Mouse (Mus musculus): ENCODE data around the gene Gdf9. TPM values are rescaled to one million over a fixed set of nuclear protein-coding genes. Genes with fewer than 3 reads are reported as not detected.
A peak's percentile ranks its signal among the peaks of the same experiment; 100 is the strongest.

Gdf9 gene
- polyA plus RNA-seq, 1 experiment from 2014 or later = 1.2 TPM

DNA sequence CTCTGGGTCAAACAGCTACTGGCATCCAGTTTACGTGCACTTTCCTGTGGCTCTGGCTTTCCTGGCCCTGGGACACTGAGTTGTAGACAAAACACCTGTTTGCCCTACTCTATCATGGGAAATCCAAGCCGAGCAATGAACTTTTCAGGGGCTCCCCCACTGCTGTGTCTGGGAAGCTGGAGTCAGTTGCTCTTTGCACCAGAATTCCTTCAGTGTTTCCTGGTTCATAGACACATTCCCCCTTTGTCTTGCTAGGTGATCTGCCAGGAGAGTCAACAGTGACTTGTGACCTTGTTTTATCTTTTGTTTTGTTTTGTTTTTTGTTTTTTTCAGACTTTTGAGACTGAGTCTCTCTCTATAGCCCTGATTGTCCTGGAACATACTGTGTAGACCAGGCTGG lies 20.5 kb downstream of the Gdf9 start:
- no peak overlapping the region for H3K4me2 ChIP-seq (replicated peaks; ENCODE audit: low read depth, low read length)
- H3K27ac ChIP-seq (ENCODE audit: low read depth, low read length) = no peak overlapping the region
- H3K4me1 ChIP-seq (ENCODE audit: control insufficient read depth, insufficient read depth, low read length) = no peaks in the 10 kb centered on the region
- no peak overlapping the region for H3K9ac ChIP-seq (ENCODE audit: low read depth, low read length)
- 56% methylated on average over 2 of the region's 2 CpGs for WGBS
- H3K36me3 ChIP-seq (ENCODE audit: control insufficient read depth, insufficient read depth, low read length) = no peaks in the 10 kb centered on the region
- no peaks in the 10 kb centered on the region for H3K27me3 ChIP-seq (ENCODE audit: control insufficient read depth, insufficient read depth, low read length)
- H3K9me3 ChIP-seq (ENCODE audit: control insufficient read depth, low read length) = no peaks in the 10 kb centered on the region
- H3K4me3 ChIP-seq (ENCODE audit: low read length) = no peak overlapping the region
- no peak for ATAC-seq (ENCODE audit: low FRiP score, low TSS enrichment)

DNA sequence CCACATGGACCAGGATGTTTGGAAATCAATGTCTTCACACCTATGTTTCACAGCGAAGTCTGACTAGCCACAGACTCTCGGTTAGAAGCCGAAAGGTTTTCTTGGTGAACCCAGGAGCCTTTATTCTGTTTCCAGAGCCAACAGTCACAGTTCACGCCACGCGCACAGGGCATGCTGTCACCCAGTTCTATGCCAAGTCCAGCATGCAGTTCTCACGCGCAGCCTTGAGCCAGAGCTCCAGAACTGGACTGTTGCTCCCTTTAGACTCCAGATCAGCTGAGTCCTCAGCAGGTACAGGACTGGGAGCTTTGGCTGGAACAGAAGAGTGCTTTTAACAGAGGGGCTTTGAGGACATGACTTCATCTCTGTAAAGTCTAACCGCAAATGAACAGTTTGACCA lies 21.6 kb downstream of the Gdf9 start:
- Histone ChIP-seq H3K4me3 (ENCODE audit: low read length) (no peak overlapping the region), H3K4me2 (replicated peaks; ENCODE audit: low read depth, low read length) (no peak overlapping the region), H3K4me1 (ENCODE audit: control insufficient read depth, insufficient read depth, low read length) (no peaks in the 10 kb centered on the region), H3K9me3 (ENCODE audit: control insufficient read depth, low read length) (no peaks in the 10 kb centered on the region), H3K36me3 (ENCODE audit: control insufficient read depth, insufficient read depth, low read length) (no peaks in the 10 kb centered on the region), H3K27me3 (ENCODE audit: control insufficient read depth, insufficient read depth, low read length) (peaks cover 2% of the 10 kb centered on the region; the same call in 1 of the 2 replicates), H3K9ac (ENCODE audit: low read depth, low read length) (no peak overlapping the region), H3K27ac (ENCODE audit: low read depth, low read length) (no peak overlapping the region)
- 94% methylated on average over 9 of the region's 9 CpGs for WGBS
- ATAC-seq (ENCODE audit: low FRiP score, low TSS enrichment) = no peak

DNA sequence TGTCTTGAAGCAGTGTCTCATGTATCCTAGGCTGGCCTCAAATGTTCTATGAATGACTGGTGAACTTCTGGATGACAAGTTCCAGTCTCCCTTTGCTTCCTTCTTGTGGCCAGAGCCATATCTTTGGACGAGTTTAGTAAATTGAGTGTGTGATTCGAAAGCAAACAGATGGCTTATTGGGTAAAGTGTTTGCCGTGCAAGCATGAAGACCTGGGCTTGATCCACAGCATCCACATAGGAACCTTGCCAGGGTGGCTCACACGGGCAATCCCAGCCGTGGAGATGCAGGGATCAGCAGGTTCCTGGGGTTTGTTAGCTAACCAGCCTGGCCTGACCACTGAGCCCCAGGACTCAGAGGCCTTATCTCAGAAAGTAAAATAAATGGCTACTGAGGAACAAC lies 22.2 kb downstream of the Gdf9 start:
- no peak for ATAC-seq (ENCODE audit: low FRiP score, low TSS enrichment)
- no peak overlapping the region for H3K9ac ChIP-seq (ENCODE audit: low read depth, low read length)
- H3K27me3 ChIP-seq (ENCODE audit: control insufficient read depth, insufficient read depth, low read length) = peaks cover 6% of the 10 kb centered on the region; the same call in 1 of the 2 replicates
- H3K4me2 ChIP-seq (replicated peaks; ENCODE audit: low read depth, low read length) = no peak overlapping the region
- no peaks in the 10 kb centered on the region for H3K36me3 ChIP-seq (ENCODE audit: control insufficient read depth, insufficient read depth, low read length)
- H3K9me3 ChIP-seq (ENCODE audit: control insufficient read depth, low read length) = no peaks in the 10 kb centered on the region
- H3K4me3 ChIP-seq (ENCODE audit: low read length) = no peak overlapping the region
- H3K27ac ChIP-seq (ENCODE audit: low read depth, low read length) = no peak overlapping the region
- 91% methylated on average over 5 of the region's 5 CpGs for WGBS
- no peaks in the 10 kb centered on the region for H3K4me1 ChIP-seq (ENCODE audit: control insufficient read depth, insufficient read depth, low read length)

DNA sequence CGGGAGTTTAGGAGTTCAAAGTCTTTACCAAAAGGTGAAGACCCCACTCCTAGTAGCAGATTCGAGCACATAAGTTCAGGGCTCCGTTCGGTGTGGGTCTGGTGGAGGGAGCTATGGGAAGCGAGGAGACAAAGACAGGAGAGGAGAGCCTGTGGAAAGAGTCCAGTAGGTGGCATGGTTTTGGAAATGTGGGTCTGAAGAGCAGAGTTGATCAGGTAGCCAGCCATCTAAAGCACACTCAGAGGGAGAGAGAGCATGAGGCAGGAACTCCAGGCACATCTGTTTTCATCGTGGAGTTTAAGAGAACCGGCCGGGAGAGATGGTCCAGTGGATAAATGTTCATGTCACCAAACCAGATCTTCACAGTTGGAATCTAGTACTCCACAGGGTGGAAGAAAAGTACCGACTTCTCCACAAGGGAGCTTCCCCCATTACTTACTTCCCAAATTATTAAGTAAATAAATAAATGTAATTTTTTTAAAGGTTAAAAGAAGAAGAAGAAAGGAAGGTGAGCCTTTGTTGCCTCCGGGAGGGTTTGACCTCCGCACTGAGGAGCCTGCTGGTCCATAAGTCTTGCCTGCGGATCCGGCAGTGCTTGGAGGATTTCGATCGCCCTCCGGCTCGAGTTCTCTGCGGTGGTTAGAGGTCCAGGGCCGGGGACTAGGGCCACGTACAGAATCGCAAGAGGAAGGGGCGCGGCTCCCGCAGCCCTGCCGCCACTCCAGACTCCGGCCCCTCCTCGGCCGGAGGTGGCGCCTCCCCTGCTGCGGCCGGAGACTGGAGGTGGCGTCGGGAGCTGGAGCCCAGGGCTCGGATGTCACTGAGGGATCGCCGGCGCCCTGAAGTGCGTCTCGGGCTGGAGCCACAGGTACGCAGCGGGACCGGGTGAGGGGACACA lies 25.9 kb downstream of the Gdf9 start, which contains the start of the genes Gm10447 and Shroom1:
Gene Gm10447 (minus strand): TSS at position 637 of the 898 bp plus-strand sequence.
Gene Shroom1 (plus strand): TSS at position 732 of the 898 bp plus-strand sequence.
- Histone ChIP-seq H3K4me2 (replicated peaks; ENCODE audit: low read depth, low read length) (peak within 1 kb of the TSS; percentile 85), H3K4me1 (ENCODE audit: control insufficient read depth, insufficient read depth, low read length) (0 out of 2 replicates have a peak, but pooled peaks cover 4% of the 10 kb centered on the region), H3K27me3 (ENCODE audit: control insufficient read depth, insufficient read depth, low read length) (peaks cover 11% of the 10 kb centered on the region; the same call in 1 of the 2 replicates), H3K4me3 (ENCODE audit: low read length) (peak within 1 kb of the TSS; percentile 54), H3K9ac (ENCODE audit: low read depth, low read length) (peak within 1 kb of the TSS; percentile 57), H3K27ac (ENCODE audit: low read depth, low read length) (no peak within 1 kb of the TSS), H3K9me3 (ENCODE audit: control insufficient read depth, low read length) (no peaks in the 10 kb centered on the region), H3K36me3 (ENCODE audit: control insufficient read depth, insufficient read depth, low read length) (no peaks in the 10 kb centered on the region)
- 2% methylated on average over 42 of the region's 42 CpGs for WGBS
- ATAC-seq (ENCODE audit: low FRiP score, low TSS enrichment) = peak; percentile 89

DNA sequence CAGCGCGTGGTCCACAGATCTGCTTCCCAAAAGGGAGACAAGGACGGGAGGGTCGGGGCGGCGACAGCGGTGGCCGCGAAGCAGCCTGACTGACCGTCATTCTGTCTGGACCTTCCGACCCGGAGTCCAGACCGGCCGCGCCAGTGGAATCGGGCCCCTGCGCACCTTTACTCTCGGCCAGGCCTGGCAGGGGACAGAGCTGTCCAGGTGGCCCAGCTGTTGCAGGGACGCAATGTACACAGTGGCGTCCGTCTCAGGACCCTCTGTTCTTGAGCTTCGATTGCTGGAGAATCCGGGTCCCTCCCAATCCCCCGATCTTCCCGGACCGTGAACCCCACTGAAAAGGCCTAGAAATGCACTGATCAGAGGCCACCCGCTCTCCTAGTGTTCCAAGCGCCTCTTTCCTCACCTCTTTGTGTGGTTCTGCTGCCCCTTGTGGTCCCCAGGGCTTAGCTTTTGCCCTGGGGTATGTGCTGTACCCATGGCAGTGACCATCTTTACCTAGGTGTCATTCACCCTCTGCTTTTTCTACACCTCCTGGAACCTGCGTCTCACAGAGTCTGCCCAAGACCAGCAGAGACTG lies 26.6 kb downstream of the Gdf9 start:
- Histone ChIP-seq H3K4me1 (ENCODE audit: control insufficient read depth, insufficient read depth, low read length) (0 out of 2 replicates have a peak, but pooled peaks cover 9% of the 10 kb centered on the region), H3K9me3 (ENCODE audit: control insufficient read depth, low read length) (no peaks in the 10 kb centered on the region), H3K27ac (ENCODE audit: low read depth, low read length) (no peak overlapping the region), H3K4me2 (replicated peaks; ENCODE audit: low read depth, low read length) (peak overlapping the region; percentile 85), H3K4me3 (ENCODE audit: low read length) (peak overlapping the region; percentile 54), H3K9ac (ENCODE audit: low read depth, low read length) (peak overlapping the region; percentile 57), H3K36me3 (ENCODE audit: control insufficient read depth, insufficient read depth, low read length) (no peaks in the 10 kb centered on the region), H3K27me3 (ENCODE audit: control insufficient read depth, insufficient read depth, low read length) (peaks cover 18% of the 10 kb centered on the region)
- WGBS = 3% methylated on average over 29 of the region's 29 CpGs
- ATAC-seq (ENCODE audit: low FRiP score, low TSS enrichment) = peak; percentile 26; the same call in 1 of the 2 replicates

DNA sequence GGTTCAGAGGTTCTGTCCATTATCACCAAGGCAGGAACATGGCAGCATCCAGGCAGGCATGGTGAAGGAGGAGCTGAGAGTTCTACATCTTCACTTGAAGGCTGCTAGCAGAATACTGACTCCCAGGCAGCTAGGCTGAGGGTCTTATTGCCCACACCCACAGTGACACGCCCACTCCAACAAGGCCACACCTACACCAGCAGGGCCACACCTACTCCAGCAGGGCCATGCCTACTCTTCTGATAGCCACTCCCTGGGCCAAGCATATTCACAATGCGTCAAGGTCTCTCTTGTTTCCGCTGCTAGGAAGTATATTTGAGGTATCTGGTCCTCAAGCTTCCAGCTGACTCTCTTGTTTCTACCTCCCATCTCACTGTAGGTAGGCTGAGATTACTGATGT lies 28.2 kb downstream of the Gdf9 start:
- WGBS = 69% methylated on average over 3 of the region's 3 CpGs
- no peaks in the 10 kb centered on the region for H3K36me3 ChIP-seq (ENCODE audit: control insufficient read depth, insufficient read depth, low read length)
- no peak overlapping the region for H3K9ac ChIP-seq (ENCODE audit: low read depth, low read length)
- H3K4me3 ChIP-seq (ENCODE audit: low read length) = no peak overlapping the region
- H3K27ac ChIP-seq (ENCODE audit: low read depth, low read length) = no peak overlapping the region
- no peaks in the 10 kb centered on the region for H3K9me3 ChIP-seq (ENCODE audit: control insufficient read depth, low read length)
- 0 out of 2 replicates have a peak, but pooled peaks cover 13% of the 10 kb centered on the region for H3K4me1 ChIP-seq (ENCODE audit: control insufficient read depth, insufficient read depth, low read length)
- no peak for ATAC-seq (ENCODE audit: low FRiP score, low TSS enrichment)
- peaks cover 34% of the 10 kb centered on the region for H3K27me3 ChIP-seq (ENCODE audit: control insufficient read depth, insufficient read depth, low read length)
- no peak overlapping the region for H3K4me2 ChIP-seq (replicated peaks; ENCODE audit: low read depth, low read length)

DNA sequence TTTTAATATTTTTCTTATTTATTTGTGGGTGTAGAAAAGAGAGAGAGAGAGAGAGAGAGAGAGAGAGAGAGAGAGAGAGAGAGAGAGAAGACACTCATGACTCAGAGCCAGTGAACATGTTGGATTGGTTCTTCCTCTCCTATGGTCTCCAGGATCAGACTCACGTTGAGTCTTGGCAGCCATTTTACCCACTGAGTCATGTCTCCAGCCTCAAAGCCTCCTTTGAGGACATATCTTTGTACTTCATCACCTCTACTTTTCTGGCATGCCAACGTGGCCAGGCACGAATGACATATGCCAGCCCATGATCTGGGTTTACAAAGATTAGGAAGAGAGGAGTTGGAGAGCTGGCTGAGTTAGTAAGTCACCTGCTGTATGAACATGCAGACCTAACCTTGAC lies 29.4 kb downstream of the Gdf9 start:
- Histone ChIP-seq H3K9me3 (ENCODE audit: control insufficient read depth, low read length) (no peaks in the 10 kb centered on the region), H3K4me1 (ENCODE audit: control insufficient read depth, insufficient read depth, low read length) (0 out of 2 replicates have a peak, but pooled peaks cover 13% of the 10 kb centered on the region), H3K27ac (ENCODE audit: low read depth, low read length) (no peak overlapping the region), H3K27me3 (ENCODE audit: control insufficient read depth, insufficient read depth, low read length) (peaks cover 46% of the 10 kb centered on the region), H3K36me3 (ENCODE audit: control insufficient read depth, insufficient read depth, low read length) (no peaks in the 10 kb centered on the region), H3K9ac (ENCODE audit: low read depth, low read length) (no peak overlapping the region), H3K4me3 (ENCODE audit: low read length) (no peak overlapping the region), H3K4me2 (replicated peaks; ENCODE audit: low read depth, low read length) (no peak overlapping the region)
- ATAC-seq (ENCODE audit: low FRiP score, low TSS enrichment) = no peak
- WGBS = 87% methylated on average over 3 of the region's 3 CpGs

DNA sequence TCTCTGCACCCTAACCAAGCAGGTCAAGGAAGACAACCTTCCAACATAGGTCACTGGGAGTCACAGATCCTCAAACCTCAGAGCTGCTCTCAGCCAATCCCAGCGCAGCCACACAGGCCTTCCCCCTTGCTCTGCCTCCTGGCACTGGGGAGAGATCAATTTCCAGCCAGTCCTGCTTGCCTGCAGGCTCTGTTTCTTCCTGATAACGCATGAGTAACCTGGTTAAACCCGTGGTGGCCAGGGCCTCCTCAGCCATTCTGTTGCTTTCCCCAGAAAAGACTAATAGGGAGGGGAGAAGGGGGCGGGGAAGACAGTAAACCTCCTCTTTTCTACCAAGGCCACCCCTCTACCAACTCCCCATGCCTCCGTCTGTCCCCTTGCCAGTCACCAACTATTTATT lies 30.9 kb downstream of the Gdf9 start:
- no peak overlapping the region for H3K4me2 ChIP-seq (replicated peaks; ENCODE audit: low read depth, low read length)
- WGBS = 23% methylated on average over 5 of the region's 5 CpGs
- ATAC-seq (ENCODE audit: low FRiP score, low TSS enrichment) = peak; percentile 32; the same call in 1 of the 2 replicates

More for the DNA sequence above, 30.9 kb downstream of the Gdf9 start:
- Histone ChIP-seq H3K9ac (ENCODE audit: low read depth, low read length) (no peak overlapping the region), H3K36me3 (ENCODE audit: control insufficient read depth, insufficient read depth, low read length) (no peaks in the 10 kb centered on the region), H3K27me3 (ENCODE audit: control insufficient read depth, insufficient read depth, low read length) (peaks cover 58% of the 10 kb centered on the region), H3K4me3 (ENCODE audit: low read length) (no peak overlapping the region), H3K4me1 (ENCODE audit: control insufficient read depth, insufficient read depth, low read length) (0 out of 2 replicates have a peak, but pooled peaks cover 13% of the 10 kb centered on the region), H3K27ac (ENCODE audit: low read depth, low read length) (no peak overlapping the region), H3K9me3 (ENCODE audit: control insufficient read depth, low read length) (no peaks in the 10 kb centered on the region)
